Mouse (Mus musculus) kidney, adult 2 months (tissue): ENCODE data around the gene Pde6h. TPM values are rescaled to one million over a fixed set of nuclear protein-coding genes. Genes with fewer than 3 reads are reported as not detected.
A peak's percentile ranks its signal among the peaks of the same experiment; 100 is the strongest.

ENCODE experiments used
- DNase-seq: peaks from one replicate; pipeline ENCODE4 v3.0.0; 2021
- H3K27ac ChIP-seq: fragments of 200-500 bp; 2 replicates; pipeline ENCODE4 v1.5.1; 2012; ENCODE audit warnings: low read depth, low read length, control low read depth, inconsistent platforms; ENCODE audit not compliant: insufficient read depth
- H3K27me3 ChIP-seq: fragments of 200-500 bp; replicated peaks from 2 replicates; pipeline ENCODE4 v1.6.1; 2012; ENCODE audit warnings: mild to moderate bottlenecking, moderate library complexity, low read length, inconsistent platforms; ENCODE audit not compliant: control insufficient read depth, insufficient read depth
- H3K36me3 ChIP-seq: fragments of 200-500 bp; 2 replicates; pipeline ENCODE4 v1.6.1; 2012; ENCODE audit warnings: mild to moderate bottlenecking, moderate library complexity, low read length, inconsistent platforms; ENCODE audit not compliant: control insufficient read depth, insufficient read depth
- H3K4me1 ChIP-seq: fragments of 200-500 bp; 2 replicates; pipeline ENCODE4 v1.6.1; 2011; ENCODE audit warnings: low read length; ENCODE audit not compliant: control insufficient read depth, insufficient read depth
- H3K4me3 ChIP-seq: fragments of 200-500 bp; 2 replicates; pipeline ENCODE4 v1.5.1; 2011; ENCODE audit warnings: mild to moderate bottlenecking, low read depth, low read length, control low read depth; ENCODE audit not compliant: insufficient read depth
- CTCF ChIP-seq: fragments of 200-500 bp; conservative IDR thresholded peaks from 2 replicates; pipeline ENCODE4 v1.5.1; 2011; ENCODE audit warnings: low read depth, mild to moderate bottlenecking, control low read depth, low read length, moderate library complexity, mixed read lengths; ENCODE audit not compliant: insufficient read depth, insufficient read length
- POLR2A ChIP-seq: fragments of 200-500 bp; IDR thresholded peaks from one replicate; pipeline ENCODE4 v1.6.1; 2011; ENCODE audit warnings: low read depth, low read length, control low read depth
- WGBS: fragments of 180-500 bp; shearing (Covaris S2); methylation state at CpG from one replicate; pipeline ENCODE4 v1.1.7; 2018; 5-methylcytosine and 5-hydroxymethylcytosine counted together
- polyA plus RNA-seq: library from polyadenylated mRNA; depleted of rRNA; stranded (reverse); fragments of >200 nt; gene quantifications from 2 replicates; pipeline ENCODE4 v1.2.3, GENCODE M21; 2012

Gene Pde6h
- polyA plus RNA-seq, 1 experiment, result 0.58 TPM

- TF ChIP-seq CTCF, result no peak
- 72% methylated on average over 2 of the region's 2 CpGs for WGBS
- Histone ChIP-seq H3K4me3 (no peak overlapping the region), H3K36me3 (no peaks in the 10 kb centered on the region), H3K27ac (no peak overlapping the region), H3K27me3 (no peaks in the 10 kb centered on the region), H3K4me1 (no peaks in the 10 kb centered on the region)
- DNase-seq, result no peak
These were observed 24.7 kb upstream of the Pde6h start for GRCm38 (mm10) chr6:136898954-136899353.

- 27% methylated on average over 4 of the region's 4 CpGs for WGBS
These were observed 23.1 kb upstream of the Pde6h start for GRCm38 (mm10) chr6:136900369-136901009.

GRCm38 (mm10) chr6:136901010-136901409 lies 22.6 kb upstream of the Pde6h start:
- TF ChIP-seq CTCF (no peak), POLR2A (no peak)
- DNase-seq, result no peak
- Histone ChIP-seq H3K36me3 (no peaks in the 10 kb centered on the region), H3K27me3 (no peaks in the 10 kb centered on the region), H3K4me3 (no peak overlapping the region), H3K27ac (no peak overlapping the region), H3K4me1 (no peaks in the 10 kb centered on the region)
- 58% methylated on average over 2 of the region's 2 CpGs for WGBS

More at GRCm38 (mm10) chr6:136900369-136901009, 23.1 kb upstream of the Pde6h start:
- no peaks in the 10 kb centered on the region for H3K4me1 ChIP-seq
- no peak overlapping the region for H3K4me3 ChIP-seq
- H3K27ac ChIP-seq, result no peak overlapping the region
- H3K27me3 ChIP-seq, result no peaks in the 10 kb centered on the region
- no peaks in the 10 kb centered on the region for H3K36me3 ChIP-seq
- TF ChIP-seq CTCF, result no peak
- TF ChIP-seq POLR2A, result no peak
- DNase-seq, result no peak

- no peak overlapping the region for H3K4me3 ChIP-seq
- no peaks in the 10 kb centered on the region for H3K36me3 ChIP-seq
- TF ChIP-seq POLR2A (no peak), CTCF (no peak)
- no peak for DNase-seq
- H3K4me1 ChIP-seq, result 0 out of 2 replicates have a peak, but pooled peaks cover 5% of the 10 kb centered on the region
- WGBS, result 87% methylated on average over 9 of the region's 9 CpGs
- no peaks in the 10 kb centered on the region for H3K27me3 ChIP-seq
- no peak overlapping the region for H3K27ac ChIP-seq
These were observed 21.1 kb upstream of the Pde6h start for GRCm38 (mm10) chr6:136902527-136902926.

GRCm38 (mm10) chr6:136903885-136904470 lies 19.7 kb upstream of the Pde6h start:
- TF ChIP-seq CTCF (no peak), POLR2A (no peak)
- Histone ChIP-seq H3K27me3 (no peaks in the 10 kb centered on the region), H3K36me3 (no peaks in the 10 kb centered on the region), H3K4me1 (0 out of 2 replicates have a peak, but pooled peaks cover 5% of the 10 kb centered on the region), H3K27ac (no peak overlapping the region), H3K4me3 (no peak overlapping the region)
- DNase-seq, result no peak
- 71% methylated on average over 8 of the region's 8 CpGs for WGBS

- H3K27ac ChIP-seq, result peak overlapping the region; percentile 73
- DNase-seq, result no peak
- WGBS, result 79% methylated on average over 19 of the region's 19 CpGs
- H3K27me3 ChIP-seq, result no peaks in the 10 kb centered on the region
- no peaks in the 10 kb centered on the region for H3K36me3 ChIP-seq
- H3K4me1 ChIP-seq, result 0 out of 2 replicates have a peak, but pooled peaks cover 5% of the 10 kb centered on the region
- TF ChIP-seq CTCF (no peak), POLR2A (no peak)
- no peak overlapping the region for H3K4me3 ChIP-seq
These were observed 17.2 kb upstream of the Pde6h start for GRCm38 (mm10) chr6:136906283-136906936.

- TF ChIP-seq CTCF, result no peak
- TF ChIP-seq POLR2A, result no peak
- Histone ChIP-seq H3K27ac (peak overlapping the region; percentile 73), H3K36me3 (no peaks in the 10 kb centered on the region), H3K4me1 (0 out of 2 replicates have a peak, but pooled peaks cover 5% of the 10 kb centered on the region), H3K4me3 (no peak overlapping the region), H3K27me3 (no peaks in the 10 kb centered on the region)
- WGBS, result 68% methylated on average over 10 of the region's 10 CpGs
- peak; percentile 59 for DNase-seq
These were observed 16.7 kb upstream of the Pde6h start for GRCm38 (mm10) chr6:136906937-136907293.
